Mouse (Mus musculus) embryo, embryonic 9.5 days (tissue): Measurements from ENCODE around the gene Ptpn23.
"Not testable (repeated sequence)": the region's sequence is repeated elsewhere in the genome, so short reads cannot be mapped to it uniquely, and the experiment has no call there.

Experiments
- DNase-seq: peaks from one replicate; pipeline ENCODE4 v3.0.0-alpha.2; 2017; ENCODE audit errors: extremely low spot score

The Ptpn23 gene

DNA sequence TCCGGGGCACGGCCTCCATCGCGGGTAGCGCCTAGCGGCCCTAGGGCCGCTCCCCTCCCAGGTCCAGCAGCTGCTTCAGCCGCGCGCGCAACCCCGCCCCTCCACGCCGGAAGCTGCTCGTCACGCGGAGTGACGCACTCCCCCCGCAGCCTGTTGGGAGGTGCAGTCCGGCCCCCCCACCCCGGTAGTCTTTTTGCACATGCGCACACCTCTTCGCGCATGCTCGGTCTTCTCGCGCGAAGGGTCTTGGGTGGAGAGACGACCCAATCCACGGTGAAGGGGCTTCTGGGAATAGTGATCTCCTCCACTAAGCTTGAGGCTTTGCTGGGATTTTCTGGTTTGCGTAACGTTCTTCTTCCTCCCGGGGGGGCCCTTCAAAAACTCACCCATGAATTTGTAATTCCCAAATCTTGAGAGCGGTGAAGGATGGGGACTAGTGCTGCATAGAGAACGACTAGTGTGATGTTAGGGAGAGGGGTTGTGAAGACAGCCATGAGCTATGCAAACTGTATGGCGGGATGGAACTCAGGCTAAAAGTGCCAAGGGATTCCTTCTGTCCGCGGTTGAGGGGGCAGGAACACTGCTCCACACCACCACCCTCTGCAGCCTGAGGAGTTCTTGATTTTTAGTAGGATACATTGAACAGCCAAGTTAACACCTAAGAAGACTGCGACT lies at the start of gene Ptpn23:
TSS of gene Ptpn23 (minus strand) at position 115 of the 675 bp plus-strand sequence.
- peak; percentile 96 for DNase-seq

DNA sequence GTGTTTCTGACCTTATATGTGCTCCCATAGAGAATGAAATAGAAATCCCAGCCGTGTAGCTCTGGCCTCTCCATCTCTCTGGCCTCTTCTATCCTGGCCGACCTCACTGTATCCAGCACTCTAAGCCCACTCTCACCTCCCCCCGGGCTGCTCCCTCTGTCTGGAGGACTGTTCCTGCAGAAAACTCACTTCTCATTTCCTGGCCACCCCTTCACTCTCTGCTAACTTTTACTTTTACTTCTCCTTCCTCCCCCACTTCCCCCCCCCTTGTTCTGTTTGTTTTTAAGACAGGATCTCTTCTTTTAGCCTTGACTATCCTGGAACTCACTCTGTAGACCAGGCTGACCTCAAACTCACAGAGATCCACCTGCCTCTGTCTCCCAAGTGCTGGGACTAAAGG lies 44.5 kb upstream of the Ptpn23 start:
- DNase-seq = no peak

DNA sequence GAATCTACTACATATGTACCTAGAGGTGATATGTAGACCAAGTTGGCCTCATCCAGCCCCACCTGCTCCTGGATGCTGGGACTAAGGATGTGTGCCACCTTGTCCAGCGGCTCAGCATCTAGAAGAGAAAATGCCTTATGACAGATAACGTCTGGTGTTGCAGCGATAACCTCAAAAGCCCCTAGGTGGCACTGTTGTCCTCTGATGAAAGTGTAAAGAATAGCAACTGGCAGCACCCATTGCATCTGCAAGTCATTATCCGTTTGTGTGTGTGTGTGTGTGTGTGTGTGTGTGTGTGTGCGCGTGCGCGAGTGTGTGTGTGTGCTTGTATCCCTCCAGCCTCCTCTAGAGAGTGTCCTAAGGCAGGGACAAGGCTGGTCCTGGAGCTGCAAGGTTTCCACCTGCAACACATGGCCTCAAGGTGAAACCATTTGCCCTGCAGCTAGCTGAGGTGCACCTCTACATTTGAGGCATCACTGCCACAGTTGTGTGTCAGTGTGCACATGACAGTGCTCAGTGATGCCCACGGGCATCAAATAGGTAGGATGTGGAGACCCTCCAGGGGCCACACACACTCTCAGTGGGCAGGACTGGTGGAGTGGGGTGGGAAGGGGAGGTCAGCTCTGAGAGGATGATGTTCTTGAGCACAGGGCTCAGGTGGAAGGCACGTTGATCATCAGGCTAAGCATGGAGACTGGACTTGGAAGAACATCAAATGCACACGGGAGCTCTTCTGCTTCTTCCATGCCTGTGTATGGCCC lies 41.0 kb upstream of the Ptpn23 start:
- peak; percentile 81 for DNase-seq

DNA sequence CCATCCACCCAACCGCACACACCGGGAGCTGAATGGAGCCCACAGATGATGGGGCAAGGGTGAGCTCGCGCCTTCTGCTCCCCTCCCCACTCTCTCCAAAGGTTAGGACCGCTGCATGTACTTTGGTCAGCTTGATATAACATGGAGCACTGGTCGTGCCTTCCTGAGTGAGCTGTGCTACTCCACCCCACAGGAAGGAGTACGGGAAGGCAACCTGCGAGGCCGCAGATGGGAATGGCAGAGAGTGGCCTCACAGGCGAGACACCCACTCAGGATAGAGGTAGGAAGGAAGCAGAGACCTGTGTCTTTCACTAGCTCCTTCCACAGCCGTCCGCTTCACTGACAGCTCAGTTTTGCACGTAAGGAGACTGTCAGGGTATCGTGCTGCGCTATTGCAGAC lies 40.3 kb upstream of the Ptpn23 start:
- DNase-seq = no peak

DNA sequence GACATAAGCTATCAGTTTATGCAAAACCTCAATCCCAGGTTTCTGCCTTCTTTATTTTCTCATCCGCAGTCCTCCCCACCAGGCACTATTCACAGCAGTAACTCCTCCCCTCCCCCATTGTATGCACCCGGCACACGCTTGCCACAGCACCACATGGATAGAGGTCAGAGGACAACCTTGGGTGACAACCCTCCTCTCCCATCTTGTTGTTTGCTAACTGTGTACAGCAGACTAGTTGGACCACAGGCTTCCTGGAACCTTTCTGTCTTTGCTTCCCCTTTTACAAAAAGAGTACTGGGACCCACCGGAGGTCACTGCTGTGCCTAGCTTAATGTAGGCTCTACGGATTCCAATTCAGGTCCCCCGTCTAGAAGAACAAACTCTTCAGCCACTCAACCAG lies 32.5 kb upstream of the Ptpn23 start:
- no peak for DNase-seq

DNA sequence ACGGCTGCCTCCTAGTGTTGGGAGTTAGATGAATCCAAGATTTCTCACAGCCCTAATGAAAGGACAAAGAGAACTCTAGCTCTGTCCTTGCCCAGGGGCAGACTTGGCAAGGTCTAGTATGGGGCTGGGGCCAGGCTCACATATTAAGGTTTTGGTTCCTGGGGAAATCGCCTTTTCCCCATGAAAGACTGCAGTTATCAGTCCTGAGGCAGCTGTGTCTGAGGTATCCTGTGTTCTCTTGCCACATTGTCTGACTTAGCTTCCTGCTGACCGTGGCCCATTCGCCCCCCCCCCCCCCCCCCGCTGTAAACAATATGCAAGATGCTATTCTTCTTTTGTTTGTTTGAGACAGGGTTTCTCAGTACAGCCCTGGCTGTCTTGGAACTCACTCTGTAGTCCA lies 32.0 kb upstream of the Ptpn23 start:
- DNase-seq = no peak

DNA sequence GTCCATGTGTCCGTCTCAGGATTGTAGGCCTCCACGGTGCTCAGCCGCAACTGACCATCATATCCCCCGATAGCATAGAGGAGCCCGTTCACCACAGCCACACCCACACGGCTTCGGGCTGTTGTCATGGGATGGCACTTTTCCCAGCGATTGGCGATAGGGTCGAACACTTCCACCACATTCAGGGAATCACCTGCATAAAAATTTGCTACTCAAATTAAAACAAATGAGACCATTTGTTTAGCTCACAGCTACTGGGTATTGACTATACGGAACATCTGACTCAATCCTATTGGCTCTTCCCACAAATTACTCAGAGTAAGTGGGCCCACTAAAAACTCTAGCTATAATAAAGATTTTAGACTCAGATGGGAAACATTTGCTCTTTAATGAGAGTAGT lies 28.0 kb upstream of the Ptpn23 start:
- no peak for DNase-seq

DNA sequence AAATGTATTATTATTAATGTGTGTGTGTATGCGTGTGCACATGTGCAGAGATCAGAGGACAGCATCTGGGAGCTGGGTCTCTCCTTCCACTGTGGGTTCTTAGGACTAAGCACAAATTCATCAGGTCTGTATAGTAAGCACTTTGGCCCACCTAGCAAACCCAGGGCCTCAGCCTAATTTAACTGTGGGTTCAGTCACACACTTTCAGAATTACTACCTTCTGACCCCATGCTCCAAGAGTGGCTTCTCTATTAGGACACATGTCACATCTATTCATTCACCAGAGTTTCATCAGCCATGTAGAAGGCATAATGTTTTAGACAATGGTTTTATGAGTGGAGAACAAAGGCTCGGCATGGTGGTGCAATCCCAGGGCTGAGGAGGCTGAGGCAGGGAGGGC lies 25.0 kb upstream of the Ptpn23 start:
- no peak for DNase-seq

DNA sequence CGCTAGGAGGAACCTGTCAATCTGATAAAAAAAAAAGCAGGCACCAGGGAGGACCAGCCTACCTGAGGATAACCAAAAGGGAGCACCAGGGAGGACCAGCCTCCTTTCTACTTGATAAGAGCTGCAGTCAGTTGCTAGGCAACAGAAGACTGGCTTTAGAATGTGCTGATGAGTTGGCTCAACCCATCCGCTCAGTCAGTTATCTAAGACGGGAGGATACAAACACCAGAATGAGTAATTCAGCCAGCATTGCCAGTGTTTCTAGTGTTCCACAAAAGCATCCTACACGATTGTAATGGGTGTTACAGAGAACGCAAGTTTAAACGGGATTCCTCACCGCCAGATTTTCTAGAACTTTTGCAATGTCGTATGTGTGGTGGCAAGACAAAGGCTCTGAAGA lies 23.2 kb upstream of the Ptpn23 start:
- no peak for DNase-seq

DNA sequence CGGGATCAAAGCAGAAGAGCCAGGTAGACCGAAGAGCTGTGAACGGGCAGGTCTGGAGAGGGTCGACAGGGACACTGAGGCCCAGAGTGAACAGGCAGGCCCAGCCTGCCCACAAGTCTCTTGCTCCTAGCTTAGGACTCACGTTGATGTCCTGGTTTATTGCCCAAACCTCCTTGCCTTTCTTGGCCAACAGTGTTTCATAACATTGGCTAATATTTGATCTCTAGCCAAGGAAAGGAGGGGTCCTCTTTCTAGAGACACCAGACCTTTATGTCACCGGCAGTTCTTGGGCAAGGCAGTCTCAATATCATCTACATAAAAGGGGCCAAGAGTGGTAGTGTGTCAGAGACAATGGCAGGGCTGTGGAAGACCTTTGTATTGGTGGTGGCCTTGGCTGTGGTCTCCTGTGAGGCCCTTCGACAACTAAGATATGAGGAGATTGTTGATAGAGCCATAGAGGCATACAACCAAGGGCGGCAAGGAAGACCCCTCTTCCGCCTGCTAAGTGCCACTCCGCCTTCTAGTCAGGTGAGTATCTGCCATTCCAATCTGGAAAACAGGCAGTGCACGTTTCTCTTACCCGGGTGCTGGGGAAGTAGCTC lies 11.6 kb upstream of the Ptpn23 start, which contains the start of gene Ngp:
TSS of gene Ngp (plus strand) at position 237 of the 602 bp plus-strand sequence.
- DNase-seq = no peak

DNA sequence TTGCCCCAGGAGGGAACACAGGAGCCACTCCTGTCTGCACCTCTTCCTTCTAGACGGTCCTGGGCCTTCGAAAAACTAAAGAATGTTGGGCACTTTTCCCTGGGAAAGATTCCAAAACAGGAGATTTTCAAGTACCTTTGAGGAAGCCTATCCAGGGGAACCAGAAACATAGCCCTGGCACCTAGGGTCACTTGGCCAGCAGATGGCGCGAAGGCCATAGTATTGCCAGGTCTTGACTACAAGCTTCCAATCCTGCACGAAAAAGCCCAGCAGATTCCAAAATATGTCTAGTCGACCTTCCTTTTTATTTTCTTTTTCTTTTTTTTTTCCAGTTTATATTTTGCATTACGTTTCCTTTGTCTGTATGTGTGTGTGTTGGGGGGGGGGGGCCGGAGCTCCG lies 5.8 kb upstream of the Ptpn23 start:
- no peak for DNase-seq

DNA sequence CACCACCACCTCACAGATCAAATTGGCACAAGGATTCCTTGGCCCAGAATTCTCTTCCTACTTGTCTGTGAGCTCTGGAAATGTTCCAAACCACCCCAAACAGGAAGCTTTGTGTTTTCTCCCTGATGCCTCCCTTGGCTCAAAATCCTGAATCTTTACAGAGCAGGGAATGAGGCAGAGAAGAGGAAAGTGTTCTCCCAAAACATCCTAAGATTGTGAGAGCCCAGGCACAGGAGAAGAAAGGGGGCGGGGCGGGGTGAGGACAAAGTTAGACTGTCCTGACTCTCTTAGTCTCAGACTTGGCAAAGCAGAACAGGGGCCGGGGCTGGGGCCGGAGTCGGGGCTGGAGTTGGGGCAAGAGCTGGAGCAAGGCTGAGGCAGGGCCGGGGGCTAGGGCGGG lies 4.9 kb upstream of the Ptpn23 start:
- no peak for DNase-seq

DNA sequence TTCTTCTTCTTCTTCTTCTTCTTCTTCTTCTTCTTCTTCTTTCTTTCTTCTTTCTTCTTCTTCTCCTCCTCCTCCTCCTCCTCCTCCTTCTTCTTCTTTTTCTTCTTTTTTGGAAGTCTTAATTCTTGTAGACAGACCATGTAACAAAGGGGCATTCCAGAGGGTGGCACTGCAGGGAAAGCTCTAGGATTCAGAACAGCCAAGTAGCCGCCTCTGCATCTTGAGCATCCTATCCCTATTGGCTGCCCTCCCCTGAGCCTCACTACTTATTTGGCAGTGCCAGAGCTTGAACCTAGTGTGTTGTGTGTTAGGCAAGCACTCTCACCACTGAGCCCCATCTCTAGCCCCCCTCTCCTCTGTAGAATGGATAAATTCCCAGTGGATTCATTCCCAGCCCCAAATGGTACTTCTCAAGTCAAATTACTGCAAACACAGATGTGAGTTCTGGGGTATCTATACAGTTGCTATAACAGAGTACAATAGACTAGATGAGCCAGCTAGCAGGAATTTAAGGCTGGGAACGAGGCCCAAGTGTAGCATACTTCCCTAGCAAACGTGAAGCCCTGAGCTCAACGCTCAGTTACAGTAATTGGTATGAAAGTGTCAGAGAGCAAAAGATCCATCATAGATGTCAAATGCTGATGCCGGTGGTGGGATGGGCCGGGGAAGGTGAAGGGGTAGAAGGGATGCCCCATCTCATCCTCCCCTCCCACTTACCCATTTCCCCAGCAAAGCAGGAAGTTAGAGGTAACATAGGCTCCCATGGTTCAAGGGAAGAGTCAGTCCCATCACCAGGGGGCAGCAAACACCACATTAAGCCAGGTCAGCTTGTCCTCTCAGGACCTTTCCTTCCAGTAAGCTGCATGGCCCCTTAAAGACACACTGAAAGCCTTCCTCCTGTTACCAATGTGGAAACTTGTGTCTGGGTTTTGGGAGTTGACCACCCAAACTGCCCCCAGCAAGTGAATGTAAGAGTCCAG lies 3.2 kb upstream of the Ptpn23 start:
- DNase-seq = peak; percentile 84

DNA sequence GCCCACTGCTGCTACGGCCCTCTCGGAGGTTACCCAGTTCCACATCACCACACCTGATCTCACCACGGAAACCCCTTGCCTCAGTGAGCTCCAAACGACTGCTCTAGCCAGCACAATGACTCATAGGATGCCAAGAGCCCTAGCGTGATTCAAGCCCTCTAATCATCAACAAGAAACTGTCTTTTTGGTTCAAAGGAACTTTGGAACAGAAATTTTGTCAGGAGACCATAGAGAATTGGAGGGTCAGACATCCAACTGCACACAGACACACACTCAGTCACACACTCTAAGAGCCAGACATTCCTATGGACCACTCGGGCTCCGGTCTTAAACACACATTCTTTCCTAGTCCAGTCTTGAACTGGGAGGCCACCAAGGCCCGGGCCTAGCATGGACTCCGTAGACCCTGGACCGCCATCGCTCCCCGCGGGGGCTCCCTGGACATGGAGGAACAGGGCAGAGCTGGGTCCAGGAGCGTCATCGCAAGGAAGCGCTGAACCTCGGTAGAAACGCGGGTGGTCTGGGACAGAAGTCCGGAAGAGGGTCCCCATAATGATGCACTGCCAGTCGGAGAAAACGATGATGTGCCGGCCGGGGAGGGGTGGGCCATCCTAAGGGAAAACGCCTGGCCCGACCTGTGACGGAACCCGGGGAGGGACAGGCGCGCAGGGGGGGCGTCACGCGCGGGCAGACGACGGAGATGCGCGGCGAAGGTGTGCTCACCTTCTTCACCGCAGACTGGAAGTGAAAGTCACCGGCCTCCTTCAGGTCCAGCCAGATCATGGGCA lies 508 bp downstream of the Ptpn23 start:
- DNase-seq = no peak

DNA sequence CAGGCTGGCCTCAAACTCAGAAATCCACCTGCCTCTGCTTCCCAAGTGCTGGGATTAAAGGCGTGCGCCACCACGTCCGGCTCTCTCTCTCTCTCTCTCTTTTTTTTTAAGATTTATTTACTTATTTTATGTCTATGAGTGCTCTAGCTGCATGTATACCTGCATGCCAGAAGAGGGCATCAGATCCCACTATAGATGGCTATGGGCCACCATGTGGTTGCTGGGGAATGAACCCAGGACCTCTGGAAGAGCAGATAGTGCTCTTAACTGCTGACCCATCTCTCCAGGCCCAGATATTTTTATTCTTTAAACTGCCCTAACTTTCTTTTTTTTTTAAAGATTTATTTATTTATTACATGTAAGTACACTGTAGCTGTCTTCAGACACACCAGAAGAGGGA lies 4.8 kb downstream of the Ptpn23 start:
- not testable (repeated sequence) for DNase-seq

DNA sequence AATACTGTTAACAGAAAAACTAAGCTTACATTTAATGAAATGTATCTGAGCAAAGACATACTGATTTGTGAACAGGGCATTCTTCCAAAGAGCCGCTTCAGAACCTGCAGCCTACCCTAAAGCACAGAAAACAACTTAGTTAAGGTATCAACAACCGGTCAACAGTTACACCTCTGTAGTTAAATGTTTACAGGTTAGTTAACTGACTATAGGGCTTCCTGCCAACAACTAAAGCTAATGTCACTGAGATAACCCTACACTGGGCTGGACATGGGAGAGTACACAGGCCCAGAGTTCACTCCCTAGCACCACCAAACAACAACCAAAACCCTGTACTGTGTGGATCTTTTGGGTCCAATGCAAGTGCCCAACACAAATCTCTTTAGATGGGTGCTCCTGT lies 5.3 kb downstream of the Ptpn23 start:
- DNase-seq = no peak

DNA sequence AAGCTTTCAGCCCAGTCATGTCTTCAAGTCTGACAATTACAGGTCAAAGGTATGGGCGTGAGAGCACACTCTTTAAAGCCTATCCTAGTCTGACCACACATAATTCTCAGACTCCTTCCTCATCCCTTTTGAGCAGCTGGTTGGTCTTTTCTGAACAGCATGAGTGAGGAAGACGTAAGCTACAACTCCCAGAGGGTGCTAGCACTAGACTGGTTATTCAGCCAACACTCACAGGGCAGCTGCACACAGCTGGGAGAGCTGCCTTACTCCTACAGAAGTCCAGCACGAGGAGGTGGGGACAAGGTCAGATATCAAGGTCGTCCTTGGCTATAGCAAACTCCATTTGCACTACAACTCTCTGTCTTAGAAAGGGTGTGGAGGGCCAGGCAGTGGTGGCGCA lies 7.4 kb downstream of the Ptpn23 start:
- DNase-seq = no peak

DNA sequence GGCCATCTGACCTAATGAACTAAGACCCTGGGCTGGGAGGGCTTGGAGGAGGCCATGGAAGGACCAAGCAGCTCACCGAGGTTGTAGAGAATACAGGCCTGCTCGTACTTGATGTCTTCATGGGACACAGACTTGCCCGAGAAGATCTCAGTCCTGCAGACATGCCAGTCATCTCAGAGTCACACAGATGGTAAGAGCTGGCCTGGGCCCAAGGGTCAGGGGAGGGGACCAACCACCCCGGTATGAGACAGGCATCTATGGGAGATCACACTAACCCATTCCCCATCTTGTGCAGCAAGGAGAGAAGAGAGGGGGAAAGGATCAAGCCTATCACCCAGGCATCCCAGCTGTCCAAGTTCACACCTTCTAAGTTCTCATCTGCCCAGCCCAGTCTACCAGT lies 14.7 kb downstream of the Ptpn23 start:
- DNase-seq = no peak

DNA sequence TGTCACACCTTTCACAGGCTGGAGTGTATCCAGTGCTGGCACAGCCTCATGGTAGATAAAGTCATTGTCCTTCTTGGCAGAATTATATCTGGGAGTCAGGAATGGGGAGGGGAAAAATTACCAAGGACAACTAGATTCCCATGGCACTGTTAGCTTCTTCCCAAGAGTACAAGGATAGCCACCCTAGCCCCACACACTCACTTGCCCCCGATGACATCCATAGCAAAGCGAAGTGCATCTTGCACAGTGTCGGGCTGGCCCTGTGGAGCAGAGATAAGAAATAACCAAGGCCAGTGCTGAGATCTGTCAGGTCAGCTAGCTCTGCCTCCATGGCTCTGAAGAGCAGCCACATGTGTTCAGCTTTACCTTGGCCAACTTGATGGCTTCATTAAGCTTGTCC lies 17.2 kb downstream of the Ptpn23 start:
- DNase-seq = no peak

DNA sequence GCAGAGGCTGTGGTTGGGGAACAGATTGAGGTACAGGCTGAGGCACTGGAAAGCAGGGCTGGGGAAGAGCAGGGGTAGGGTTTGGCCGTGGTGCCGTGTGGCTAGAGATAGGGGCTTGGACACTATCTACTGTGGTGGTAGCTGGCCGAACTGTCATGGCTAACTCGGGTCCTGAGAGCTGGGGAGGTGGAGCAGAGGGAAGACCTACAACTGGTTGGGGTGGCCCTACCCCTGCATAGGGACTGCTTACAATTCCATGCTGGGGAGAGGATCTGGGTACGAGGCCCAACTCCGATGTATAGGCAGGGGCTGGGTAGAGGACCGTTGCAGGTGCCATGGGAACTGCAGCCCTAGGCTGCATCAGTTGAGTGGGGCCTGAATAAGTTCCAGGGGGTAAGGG lies 20.0 kb downstream of the Ptpn23 start:
- DNase-seq = no peak

DNA sequence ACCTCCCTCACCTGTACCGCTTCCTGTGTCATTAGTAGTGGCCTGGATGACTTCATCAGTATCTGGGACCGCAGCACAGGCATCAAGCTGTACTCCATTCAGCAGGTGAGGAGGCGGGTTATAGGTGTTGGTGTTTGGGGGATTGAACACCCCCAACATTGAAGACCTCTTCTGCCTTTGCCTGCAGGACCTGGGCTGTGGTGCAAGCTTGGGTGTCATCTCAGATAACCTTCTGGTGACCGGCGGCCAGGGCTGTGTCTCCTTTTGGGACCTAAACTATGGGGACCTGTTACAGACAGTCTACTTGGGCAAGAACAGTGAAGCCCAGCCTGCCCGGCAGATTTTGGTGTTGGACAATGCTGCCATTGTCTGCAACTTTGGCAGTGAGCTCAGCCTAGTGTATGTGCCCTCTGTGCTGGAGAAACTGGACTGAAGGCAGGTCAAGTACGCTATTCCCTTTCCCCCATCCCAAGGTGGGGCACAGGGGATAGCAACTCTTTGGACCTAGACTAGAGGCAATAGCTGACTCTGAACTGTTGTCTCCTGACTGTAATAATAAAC lies 23.6 kb downstream of the Ptpn23 start:
- DNase-seq = no peak
